Mouse (Mus musculus): Measurements from ENCODE around the gene Usp26. TPM values are rescaled to one million over a fixed set of nuclear protein-coding genes. Genes with fewer than 3 reads are reported as not detected.

Gene Usp26
- not detected in 2 replicates for polyA plus RNA-seq (2014; fragmentation: Nextera tagmentation; extraction: Ambion mirVana)

DNA sequence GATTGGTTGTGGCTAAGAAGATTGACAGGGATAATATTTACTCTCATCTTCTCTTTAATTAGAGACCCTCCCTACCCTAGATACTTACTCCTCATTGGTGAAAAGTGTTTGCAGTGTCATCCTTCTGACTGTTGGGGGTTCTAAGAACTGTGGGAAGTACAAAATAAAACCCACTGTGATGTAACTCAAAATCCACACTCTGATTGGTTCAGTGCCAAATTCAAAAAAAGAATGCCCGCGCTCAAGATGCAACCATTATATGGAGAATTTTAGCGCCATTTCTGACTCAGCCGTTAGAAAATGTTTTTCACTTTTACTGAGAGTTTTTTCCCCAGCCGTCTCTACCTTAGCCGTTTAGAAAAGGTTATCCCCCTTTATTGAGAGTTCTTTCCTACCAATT lies at the start of gene Usp26:
Gene Usp26 (minus strand): TSS at position 101 of the 400 bp plus-strand sequence.
- DNase-seq (ENCODE audit: low spot score) (no peak), ATAC-seq (replicated peaks; ENCODE audit: low FRiP score) (no peak)
- no peak within 1 kb of the TSS for H3K9ac ChIP-seq (ENCODE audit: low read length)
- H3K4me1 ChIP-seq (replicated peaks; ENCODE audit: control insufficient read depth, insufficient read depth, low read length) = no peaks in the 10 kb centered on the region
- no peak within 1 kb of the TSS for H3K4me2 ChIP-seq (ENCODE audit: low read depth, low read length, severe bottlenecking)
- no peaks in the 10 kb centered on the region for H3K27me3 ChIP-seq (ENCODE audit: control insufficient read depth, insufficient read depth, low read length)
- H3K4me3 ChIP-seq (ENCODE audit: low read depth, low read length) = no peak within 1 kb of the TSS
- H3K9me3 ChIP-seq (ENCODE audit: control insufficient read depth, low read length) = peaks cover 2% of the 10 kb centered on the region; the same call in 1 of the 2 replicates
- H3K27ac ChIP-seq (ENCODE audit: low read depth, low read length) = no peak within 1 kb of the TSS
- 90% methylated on average over 6 of the region's 6 CpGs for WGBS
- H3K36me3 ChIP-seq (ENCODE audit: control insufficient read depth, insufficient read depth, low read length) = no peaks in the 10 kb centered on the region

GRCm38 (mm10) chrX:51814466-51815247 lies 13.6 kb upstream of the Usp26 start:
- Histone ChIP-seq H3K4me1 (replicated peaks; ENCODE audit: control insufficient read depth, insufficient read depth, low read length) (no peaks in the 10 kb centered on the region), H3K27me3 (ENCODE audit: control insufficient read depth, insufficient read depth, low read length) (no peaks in the 10 kb centered on the region), H3K4me3 (ENCODE audit: low read depth, low read length) (no peak overlapping the region), H3K36me3 (ENCODE audit: control insufficient read depth, insufficient read depth, low read length) (no peaks in the 10 kb centered on the region), H3K9me3 (ENCODE audit: control insufficient read depth, low read length) (no peaks in the 10 kb centered on the region), H3K27ac (ENCODE audit: low read depth, low read length) (no peak overlapping the region), H3K9ac (ENCODE audit: low read length) (no peak overlapping the region), H3K4me2 (ENCODE audit: low read depth, low read length, severe bottlenecking) (no peak overlapping the region)
- WGBS = 56% methylated on average over 3 of the region's 3 CpGs
- ATAC-seq (replicated peaks; ENCODE audit: low FRiP score) = no peak
- no peak for DNase-seq (ENCODE audit: low spot score)

- H3K4me1 ChIP-seq (replicated peaks; ENCODE audit: control insufficient read depth, insufficient read depth, low read length) = no peaks in the 10 kb centered on the region
- 10% methylated on average over 1 of the region's 1 CpGs for WGBS
- ATAC-seq (replicated peaks; ENCODE audit: low FRiP score) (no peak), DNase-seq (ENCODE audit: low spot score) (no peak)
- no peak overlapping the region for H3K4me2 ChIP-seq (ENCODE audit: low read depth, low read length, severe bottlenecking)
- H3K9ac ChIP-seq (ENCODE audit: low read length) = no peak overlapping the region
- H3K27me3 ChIP-seq (ENCODE audit: control insufficient read depth, insufficient read depth, low read length) = no peaks in the 10 kb centered on the region
- H3K36me3 ChIP-seq (ENCODE audit: control insufficient read depth, insufficient read depth, low read length) = no peaks in the 10 kb centered on the region
- H3K27ac ChIP-seq (ENCODE audit: low read depth, low read length) = no peak overlapping the region
- H3K9me3 ChIP-seq (ENCODE audit: control insufficient read depth, low read length) = no peaks in the 10 kb centered on the region
- no peak overlapping the region for H3K4me3 ChIP-seq (ENCODE audit: low read depth, low read length)
These were observed 33.6 kb downstream of the Usp26 start for GRCm38 (mm10) chrX:51767457-51767856.

GRCm38 (mm10) chrX:51736450-51736849 lies 64.6 kb downstream of the Usp26 start:
- Histone ChIP-seq H3K9me3 (ENCODE audit: control insufficient read depth, low read length) (no peaks in the 10 kb centered on the region), H3K36me3 (ENCODE audit: control insufficient read depth, insufficient read depth, low read length) (no peaks in the 10 kb centered on the region), H3K9ac (ENCODE audit: low read length) (no peak overlapping the region), H3K27me3 (ENCODE audit: control insufficient read depth, insufficient read depth, low read length) (no peaks in the 10 kb centered on the region), H3K27ac (ENCODE audit: low read depth, low read length) (no peak overlapping the region), H3K4me2 (ENCODE audit: low read depth, low read length, severe bottlenecking) (no peak overlapping the region), H3K4me1 (replicated peaks; ENCODE audit: control insufficient read depth, insufficient read depth, low read length) (no peaks in the 10 kb centered on the region), H3K4me3 (ENCODE audit: low read depth, low read length) (no peak overlapping the region)
- DNase-seq (ENCODE audit: low spot score) = peak; percentile 72
- no peak for ATAC-seq (replicated peaks; ENCODE audit: low FRiP score)
- 65% methylated on average over 2 of the region's 2 CpGs for WGBS

DNA sequence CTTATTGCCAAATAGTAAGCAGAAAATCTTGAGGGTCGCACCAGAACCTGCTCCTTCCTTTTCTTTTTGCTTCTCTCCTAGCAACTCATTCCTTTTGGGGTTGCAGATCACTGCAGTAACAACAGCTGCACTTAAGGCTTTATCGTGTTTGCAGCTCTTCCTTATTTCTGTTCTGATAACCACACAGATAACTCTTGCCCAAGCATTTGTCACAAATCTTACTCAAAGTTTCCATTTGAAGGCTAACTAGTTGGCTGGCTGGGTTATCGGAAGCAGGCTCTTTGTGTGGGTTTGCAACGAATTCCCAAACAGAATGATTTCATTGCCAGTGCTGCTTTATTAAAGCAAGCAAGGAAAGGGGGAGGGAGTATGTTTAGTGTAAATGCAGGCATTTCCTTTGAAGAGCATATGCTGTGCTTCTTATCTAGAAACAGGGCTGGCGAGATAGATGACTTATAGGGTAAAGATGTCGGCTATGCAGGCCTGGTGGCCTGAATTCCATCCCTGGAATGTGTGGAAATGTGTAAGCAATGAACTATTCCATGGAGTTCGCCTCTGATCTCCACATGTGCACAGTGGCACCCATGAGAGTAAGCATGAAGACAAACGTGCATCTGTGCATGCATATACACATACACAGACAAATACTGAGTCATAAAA lies 86.8 kb downstream of the Usp26 start:
- Histone ChIP-seq H3K9me3 (ENCODE audit: control insufficient read depth, low read length) (no peaks in the 10 kb centered on the region), H3K4me3 (ENCODE audit: low read depth, low read length) (no peak overlapping the region), H3K4me1 (replicated peaks; ENCODE audit: control insufficient read depth, insufficient read depth, low read length) (no peaks in the 10 kb centered on the region), H3K4me2 (ENCODE audit: low read depth, low read length, severe bottlenecking) (no peak overlapping the region), H3K27me3 (ENCODE audit: control insufficient read depth, insufficient read depth, low read length) (no peaks in the 10 kb centered on the region), H3K27ac (ENCODE audit: low read depth, low read length) (no peak overlapping the region), H3K9ac (ENCODE audit: low read length) (no peak overlapping the region), H3K36me3 (ENCODE audit: control insufficient read depth, insufficient read depth, low read length) (no peaks in the 10 kb centered on the region)
- DNase-seq (ENCODE audit: low spot score) (no peak), ATAC-seq (replicated peaks; ENCODE audit: low FRiP score) (no peak)
- 84% methylated on average over 8 of the region's 8 CpGs for WGBS

DNA sequence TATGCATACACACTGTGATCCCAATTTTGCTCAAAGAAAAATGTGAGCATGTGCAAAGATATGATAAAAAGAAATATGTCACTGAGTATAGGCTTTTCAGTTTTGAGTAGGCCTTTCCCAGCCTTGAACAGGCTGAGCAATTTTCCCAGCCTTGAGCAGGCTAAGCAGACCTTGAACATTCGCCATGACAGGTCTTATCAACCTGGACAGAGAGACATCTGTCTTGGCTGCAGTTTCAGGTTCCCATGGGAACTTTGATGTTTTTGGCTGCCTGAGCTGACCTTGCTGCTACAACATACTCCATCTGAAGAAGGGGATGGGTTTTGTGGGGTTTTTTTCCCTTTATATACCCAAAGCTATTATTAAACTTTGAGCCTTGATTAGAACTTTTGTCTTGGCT lies 88.0 kb downstream of the Usp26 start:
- H3K36me3 ChIP-seq (ENCODE audit: control insufficient read depth, insufficient read depth, low read length) = no peaks in the 10 kb centered on the region
- DNase-seq (ENCODE audit: low spot score) (no peak), ATAC-seq (replicated peaks; ENCODE audit: low FRiP score) (no peak)
- H3K27ac ChIP-seq (ENCODE audit: low read depth, low read length) = no peak overlapping the region
- H3K4me2 ChIP-seq (ENCODE audit: low read depth, low read length, severe bottlenecking) = no peak overlapping the region
- H3K9me3 ChIP-seq (ENCODE audit: control insufficient read depth, low read length) = no peaks in the 10 kb centered on the region
- H3K4me1 ChIP-seq (replicated peaks; ENCODE audit: control insufficient read depth, insufficient read depth, low read length) = no peaks in the 10 kb centered on the region
- no peaks in the 10 kb centered on the region for H3K27me3 ChIP-seq (ENCODE audit: control insufficient read depth, insufficient read depth, low read length)
- 88% methylated on average over 1 of the region's 1 CpGs for WGBS
- H3K9ac ChIP-seq (ENCODE audit: low read length) = no peak overlapping the region
- H3K4me3 ChIP-seq (ENCODE audit: low read depth, low read length) = no peak overlapping the region

Other genes starting within 250 kb of the Usp26 start
- 23.9 and 27.4 TPM in 2 replicates for gene Hs6st2, start 119.4 kb downstream of the Usp26 start, polyA plus RNA-seq (2014; fragmentation: Nextera tagmentation; extraction: Ambion mirVana)
- gene 1700080O16Rik, start 171.5 kb upstream of the Usp26 start, polyA plus RNA-seq (2014; fragmentation: Nextera tagmentation; extraction: Ambion mirVana) = not detected in 2 replicates